Mouse (Mus musculus): ENCODE measurements around the gene Slc44a4.
"Not testable (repeated sequence)": the region's sequence is repeated elsewhere in the genome, so short reads cannot be mapped to it uniquely, and the experiment has no call there.

Gene Slc44a4

GRCm38 (mm10) chr17:34943128-34943815, 29.0 kb downstream of the Slc44a4 start:
- no peak for DNase-seq (ENCODE audit: low read depth, low spot score)

- DNase-seq (ENCODE audit: low read depth, low spot score): no peak
Observed at GRCm38 (mm10) chr17:34944362-34944761, 30.1 kb downstream of the Slc44a4 start.

GRCm38 (mm10) chr17:34946486-34947140, 32.3 kb downstream of the Slc44a4 start:
- DNase-seq (ENCODE audit: low read depth, low spot score): no peak

GRCm38 (mm10) chr17:34947606-34948005, 33.3 kb downstream of the Slc44a4 start:
- DNase-seq (ENCODE audit: low read depth, low spot score): no peak

GRCm38 (mm10) chr17:34948721-34949552, 34.7 kb downstream of the Slc44a4 start:
- not testable (repeated sequence) for DNase-seq (ENCODE audit: low read depth, low spot score)

GRCm38 (mm10) chr17:34949553-34949969, 35.3 kb downstream of the Slc44a4 start:
- no peak for DNase-seq (ENCODE audit: low read depth, low spot score)

- no peak for DNase-seq (ENCODE audit: low read depth, low spot score)
Observed at GRCm38 (mm10) chr17:34950514-34951455, 36.5 kb downstream of the Slc44a4 start.

- no peak for DNase-seq (ENCODE audit: low read depth, low spot score)
Observed at GRCm38 (mm10) chr17:34951636-34952377, 37.5 kb downstream of the Slc44a4 start.

GRCm38 (mm10) chr17:34952378-34953040, 38.2 kb downstream of the Slc44a4 start:
- peak; percentile 79 for DNase-seq (ENCODE audit: low read depth, low spot score)

GRCm38 (mm10) chr17:34953258-34953657, 39.0 kb downstream of the Slc44a4 start:
- DNase-seq (ENCODE audit: low read depth, low spot score): no peak

- DNase-seq (ENCODE audit: low read depth, low spot score): no peak
Observed at GRCm38 (mm10) chr17:34953904-34954303, 39.6 kb downstream of the Slc44a4 start.

GRCm38 (mm10) chr17:34954831-34955230, 40.6 kb downstream of the Slc44a4 start:
- DNase-seq (ENCODE audit: low read depth, low spot score): no peak

- no peak for DNase-seq (ENCODE audit: low read depth, low spot score)
Observed at GRCm38 (mm10) chr17:34955884-34956283, 41.6 kb downstream of the Slc44a4 start.

- DNase-seq (ENCODE audit: low read depth, low spot score): no peak
Observed at GRCm38 (mm10) chr17:34956340-34956739, 42.1 kb downstream of the Slc44a4 start.

- DNase-seq (ENCODE audit: low read depth, low spot score): not testable (repeated sequence)
Observed at GRCm38 (mm10) chr17:34957291-34957690, 43.0 kb downstream of the Slc44a4 start.

GRCm38 (mm10) chr17:34957966-34958365, 43.7 kb downstream of the Slc44a4 start:
- DNase-seq (ENCODE audit: low read depth, low spot score): not testable (repeated sequence)

- DNase-seq (ENCODE audit: low read depth, low spot score): not testable (repeated sequence)
Observed at GRCm38 (mm10) chr17:34958734-34959129, 44.5 kb downstream of the Slc44a4 start.

- DNase-seq (ENCODE audit: low read depth, low spot score): not testable (repeated sequence)
Observed at GRCm38 (mm10) chr17:34959130-34959778, 45.0 kb downstream of the Slc44a4 start, which contains the start of gene Hspa1b. TSS of gene Hspa1b (minus strand) at chr17:34959238.

- DNase-seq (ENCODE audit: low read depth, low spot score): no peak
Observed at GRCm38 (mm10) chr17:34959881-34960515, 45.7 kb downstream of the Slc44a4 start.
